Mouse (Mus musculus) c-Kit-positive CD71-negative TER-119-negative erythroid progenitor cells, embryonic 14.5 days (primary cell): ENCODE measurements around the gene Evc.

ENCODE experiments used
- DNase-seq: peaks from one replicate; pipeline ENCODE4 v3.0.0-alpha.2; 2013; ENCODE audit warnings: low read depth

The Evc gene

DNA sequence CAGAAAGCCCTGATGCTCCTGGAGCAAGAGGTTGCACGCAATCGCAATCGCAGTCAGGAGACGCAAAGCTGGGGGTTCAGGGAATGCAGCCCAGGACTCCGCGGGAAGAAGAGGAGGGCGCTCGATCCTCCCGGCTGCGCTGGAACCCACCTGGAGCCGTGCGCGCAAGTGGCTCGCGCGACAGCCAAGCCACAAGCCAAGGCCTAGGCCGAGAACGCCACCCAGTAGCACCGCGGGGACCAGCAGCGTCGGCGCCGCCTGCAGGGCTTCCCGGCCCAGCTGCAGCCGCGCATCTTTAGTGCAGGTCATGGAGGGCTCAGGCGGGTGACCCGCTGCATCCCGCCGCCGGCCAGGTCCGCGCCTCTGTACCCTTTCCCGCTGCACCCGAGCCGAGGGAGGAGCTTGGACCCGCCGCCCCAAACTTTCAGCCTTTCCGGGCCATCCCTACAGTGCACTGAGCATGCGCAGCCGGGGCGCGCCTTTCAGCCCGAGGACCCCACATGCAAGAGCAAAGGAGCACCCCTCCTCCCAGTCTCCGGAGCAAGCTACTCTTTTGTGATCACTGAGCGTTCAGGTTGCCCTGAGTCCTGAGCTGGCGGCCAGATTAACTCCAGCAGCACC lies at the start of gene Evc:
TSS of gene Evc (minus strand) at position 410 of the 621 bp plus-strand sequence.
- DNase-seq: peak; percentile 28

DNA sequence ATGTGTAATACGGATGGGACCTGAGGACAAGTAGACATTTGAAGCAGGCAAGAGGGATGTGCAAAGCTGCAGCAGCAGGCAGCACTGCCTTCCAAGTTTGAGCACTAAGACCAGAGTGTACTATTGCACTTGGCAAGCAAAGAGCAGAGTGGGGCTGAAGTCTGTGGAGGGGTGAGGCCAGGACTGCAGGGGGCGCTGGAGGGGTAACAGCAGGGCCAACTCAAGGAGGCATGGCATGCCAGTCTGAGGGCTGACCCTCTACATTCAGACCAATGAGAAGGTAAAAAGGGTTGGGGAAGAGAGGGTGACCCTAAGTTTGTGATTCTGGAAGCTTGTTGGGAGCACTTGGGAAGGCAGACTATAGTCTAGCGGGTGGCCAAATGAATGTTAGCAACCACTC lies 46.9 kb upstream of the Evc start:
- DNase-seq: no peak

DNA sequence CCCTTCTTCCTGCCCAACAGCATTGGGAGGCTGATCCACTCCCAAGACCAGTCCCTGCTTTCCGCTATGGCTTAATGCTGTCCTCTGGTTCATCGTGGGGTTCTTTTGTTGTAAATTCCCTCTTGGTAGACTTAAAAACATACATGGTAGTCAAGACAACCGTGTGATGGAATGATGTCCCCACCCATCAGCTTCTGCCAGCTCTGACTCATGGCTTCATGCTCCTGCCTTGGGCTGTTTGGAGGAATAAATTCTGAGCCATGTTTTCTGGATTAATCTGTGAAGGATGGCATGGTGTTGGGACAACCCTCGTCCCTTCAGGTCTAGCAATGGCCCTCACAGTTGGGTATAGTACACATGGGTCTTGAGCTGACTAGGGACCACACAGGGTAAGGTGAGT lies 43.9 kb upstream of the Evc start:
- no peak for DNase-seq

DNA sequence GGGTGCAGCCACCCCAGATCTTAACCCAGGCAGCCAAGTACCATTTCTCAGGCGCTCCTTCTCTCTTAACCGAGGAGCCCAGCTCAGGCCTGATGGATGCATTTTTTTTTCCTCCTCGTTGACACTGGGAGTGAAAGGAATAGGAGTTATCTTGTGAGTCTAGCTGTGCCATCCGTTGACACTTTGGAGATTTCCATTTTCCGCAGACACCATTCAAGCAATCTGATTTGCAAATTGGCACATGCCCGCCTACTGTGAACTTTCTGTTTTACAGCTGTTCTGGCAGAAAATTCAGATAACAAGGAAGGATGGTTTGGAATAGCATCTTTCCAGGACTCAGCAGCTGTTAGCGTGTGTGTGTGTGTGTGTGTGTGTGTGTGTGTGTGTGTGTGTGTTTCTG lies 40.7 kb upstream of the Evc start:
- no peak for DNase-seq

DNA sequence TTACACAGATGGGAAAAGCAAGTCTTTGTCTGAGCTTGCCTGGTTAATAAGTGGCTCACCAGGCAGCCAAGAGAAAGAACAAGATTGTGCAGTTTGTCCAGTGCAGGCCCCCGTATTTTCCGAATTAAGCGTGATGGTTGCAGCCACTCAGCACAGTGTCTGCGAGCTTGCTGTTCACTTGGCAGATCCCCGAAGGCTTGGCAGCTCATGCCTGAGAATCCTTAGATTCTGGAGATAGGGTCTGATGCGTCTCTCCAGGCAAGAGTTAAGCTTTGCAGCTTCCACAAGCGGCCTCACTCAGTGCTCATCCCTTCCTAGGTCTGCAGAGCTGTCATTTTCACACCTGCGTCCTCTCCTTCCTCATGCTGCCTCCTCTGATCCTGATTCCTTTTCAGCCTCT lies 32.1 kb upstream of the Evc start:
- no peak for DNase-seq

DNA sequence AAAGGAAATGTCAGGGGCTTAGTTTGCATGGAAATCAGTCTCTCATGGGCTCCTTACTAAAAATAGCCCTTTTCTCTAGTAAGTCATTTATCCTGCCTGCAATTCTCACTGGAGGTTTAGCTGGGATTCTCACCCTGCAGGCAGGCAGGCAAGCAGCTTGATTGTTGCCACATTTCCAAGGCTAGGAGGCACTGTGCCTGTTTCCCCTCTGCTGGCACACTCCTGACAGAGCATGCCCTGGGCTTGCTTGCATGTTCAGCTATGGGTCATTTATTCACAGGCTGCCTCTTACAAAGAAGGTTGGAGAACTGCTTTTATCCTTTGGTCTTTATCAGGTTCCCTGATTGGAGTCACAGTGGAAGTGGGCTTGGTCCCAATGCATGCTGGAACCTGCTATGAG lies 29.1 kb upstream of the Evc start:
- DNase-seq: no peak

DNA sequence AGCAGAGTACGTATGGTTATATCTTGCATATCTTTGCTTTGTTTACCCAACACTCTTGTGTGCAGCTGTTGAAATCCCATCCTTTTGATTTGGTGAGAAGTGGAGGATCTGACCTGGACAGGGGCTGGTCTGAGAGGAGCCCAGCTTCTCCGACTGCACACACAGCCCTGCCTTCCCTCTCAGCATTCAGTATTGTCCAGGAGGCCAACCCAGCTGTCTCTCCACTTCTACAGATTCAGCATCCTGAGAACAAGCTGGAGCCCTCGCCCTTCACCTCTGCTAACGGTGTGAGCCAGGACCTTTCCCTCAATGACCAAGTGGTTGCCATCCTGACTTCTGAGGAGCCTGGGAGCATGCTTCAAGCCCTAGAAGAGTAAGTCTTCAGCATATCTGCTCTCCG lies 26.6 kb upstream of the Evc start:
- no peak for DNase-seq

DNA sequence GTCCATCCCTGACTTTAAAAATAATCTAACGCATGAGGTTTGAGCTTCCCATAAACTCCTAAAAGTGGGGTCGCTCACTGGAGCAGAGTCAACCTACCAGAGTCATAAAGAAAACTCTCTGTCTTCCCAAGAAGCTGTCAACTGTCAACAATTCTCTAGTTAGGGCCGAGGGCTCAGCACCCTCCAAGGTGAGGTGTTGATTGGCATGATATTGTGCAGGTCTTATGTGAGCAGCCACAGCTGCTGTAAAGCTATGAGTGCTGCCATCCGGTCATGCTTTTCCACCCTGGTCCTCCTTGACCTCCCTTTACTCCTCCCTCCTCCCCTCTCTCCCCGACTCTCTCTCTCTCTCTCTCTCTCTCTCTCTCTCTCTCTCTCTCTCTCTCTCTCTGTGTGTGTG lies 25.9 kb upstream of the Evc start:
- DNase-seq: no peak

DNA sequence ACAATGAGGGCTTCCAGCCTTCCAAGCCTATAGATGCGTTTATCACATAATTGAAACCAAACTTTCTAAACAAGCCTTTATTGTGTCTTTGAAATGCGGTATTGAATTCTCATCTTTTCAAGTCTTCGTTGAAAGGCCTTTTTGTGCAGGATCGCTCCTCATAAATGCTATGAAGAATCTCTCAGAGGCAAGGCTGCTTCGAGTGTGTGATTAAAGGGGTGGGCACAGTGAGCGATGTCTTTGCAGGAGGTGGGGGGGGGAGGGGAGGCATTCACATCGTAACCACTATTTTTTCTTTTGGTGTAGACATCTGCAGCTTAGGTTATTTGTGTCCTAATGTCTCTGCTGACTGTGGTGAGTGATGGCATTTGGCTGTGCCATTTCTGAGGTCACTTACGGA lies 19.3 kb upstream of the Evc start:
- no peak for DNase-seq

DNA sequence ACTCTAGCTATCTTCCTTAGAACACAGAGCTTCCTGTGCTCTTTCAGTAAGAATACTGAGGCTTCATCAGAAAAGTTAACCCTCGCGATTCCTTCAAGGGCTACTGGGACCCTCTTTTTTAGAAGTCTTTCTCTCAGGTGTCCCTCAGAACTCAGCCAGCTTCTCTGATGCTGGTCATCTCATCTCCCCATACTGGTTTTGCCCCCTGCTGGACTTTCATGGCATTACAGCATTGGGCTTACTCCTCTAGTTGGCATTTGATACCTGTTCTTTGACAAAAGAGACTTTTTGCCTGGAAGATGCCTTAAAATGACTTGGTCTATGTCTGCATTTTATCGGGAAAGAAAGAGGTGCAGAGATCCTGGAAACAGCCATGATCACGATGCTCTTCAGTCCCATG lies 17.7 kb upstream of the Evc start:
- peak; percentile 35 for DNase-seq

DNA sequence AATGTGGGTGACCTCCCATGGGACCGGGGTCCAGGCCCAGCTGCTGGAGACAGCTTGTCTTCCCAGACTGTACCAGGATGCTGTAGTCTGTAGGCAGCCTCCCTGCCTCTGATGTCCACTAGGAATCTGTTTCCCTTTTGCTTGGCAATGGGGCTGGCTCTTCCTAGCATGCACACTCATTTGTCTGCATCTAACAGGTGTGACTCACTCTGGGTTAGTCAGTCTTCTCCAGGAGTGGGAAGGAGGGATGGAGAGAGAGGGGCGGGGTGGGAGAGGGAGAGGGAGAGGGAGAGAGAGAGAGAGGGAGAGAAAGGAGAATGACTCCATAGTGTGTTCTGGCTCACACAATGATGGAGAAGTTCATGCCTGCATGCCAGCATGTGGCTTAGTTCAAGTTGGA lies 15.1 kb upstream of the Evc start:
- DNase-seq: no peak

DNA sequence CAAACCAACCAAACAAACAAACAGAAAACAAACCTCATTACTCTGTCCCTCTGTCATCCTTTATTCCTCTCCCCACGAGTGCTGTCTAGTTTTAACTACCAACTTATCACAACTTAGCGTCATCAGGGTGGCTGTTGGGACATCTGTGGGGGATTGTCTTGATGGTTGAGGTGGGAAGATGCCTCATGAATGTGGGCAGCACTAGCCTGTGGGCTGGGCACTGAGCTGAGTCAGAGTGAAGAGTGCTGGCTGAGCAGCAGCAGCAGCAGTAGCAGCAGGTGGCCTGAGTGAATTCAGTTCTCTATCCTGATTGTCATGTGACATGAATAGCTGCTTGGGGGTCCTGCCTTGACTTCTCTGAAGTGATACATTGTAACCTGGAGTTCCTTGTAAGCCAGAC lies 7.3 kb upstream of the Evc start:
- no peak for DNase-seq

DNA sequence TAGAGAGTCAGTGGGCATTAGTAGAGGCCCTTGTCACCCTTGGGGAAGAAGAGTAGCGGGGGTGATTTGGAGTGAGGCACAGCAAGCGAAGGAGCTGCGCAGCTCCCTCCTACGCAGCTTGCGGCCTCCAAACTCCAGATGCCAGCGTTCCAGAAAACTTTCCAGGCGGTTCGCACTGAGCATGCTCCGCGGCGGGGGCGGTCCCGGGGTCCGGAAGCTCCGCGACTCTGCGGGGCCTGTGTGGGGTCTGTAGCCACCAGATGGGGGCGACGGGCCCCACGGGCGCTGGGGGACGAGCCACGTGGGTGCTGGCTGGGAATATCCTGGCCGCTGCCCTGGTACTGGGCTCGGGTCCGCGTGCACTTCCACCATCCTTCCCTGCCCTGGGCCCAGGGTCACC lies 1.6 kb upstream of the Evc start, which contains the start of gene Evc2:
TSS of gene Evc2 (plus strand) at position 212 of the 400 bp plus-strand sequence.
- DNase-seq: no peak

DNA sequence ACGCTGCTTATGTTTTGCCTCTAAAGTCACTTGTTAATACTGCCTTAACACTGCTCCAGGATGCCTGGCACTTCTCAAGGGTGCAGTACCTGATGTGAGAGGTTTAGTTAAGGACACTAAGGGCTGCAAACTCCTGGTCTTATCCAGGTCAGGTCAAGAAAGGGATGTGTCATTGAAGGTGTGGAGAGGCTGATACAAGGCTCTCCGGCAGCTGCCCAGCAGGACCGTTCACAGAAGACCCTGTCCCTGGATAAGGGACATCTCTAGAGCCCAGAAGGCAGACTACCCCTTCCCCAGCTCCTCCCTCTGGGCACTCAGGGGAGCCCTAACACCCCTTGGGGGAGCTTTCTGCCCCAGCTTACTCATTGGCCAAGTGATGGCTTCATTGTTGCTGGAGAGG lies 1.0 kb upstream of the Evc start:
- no peak for DNase-seq

DNA sequence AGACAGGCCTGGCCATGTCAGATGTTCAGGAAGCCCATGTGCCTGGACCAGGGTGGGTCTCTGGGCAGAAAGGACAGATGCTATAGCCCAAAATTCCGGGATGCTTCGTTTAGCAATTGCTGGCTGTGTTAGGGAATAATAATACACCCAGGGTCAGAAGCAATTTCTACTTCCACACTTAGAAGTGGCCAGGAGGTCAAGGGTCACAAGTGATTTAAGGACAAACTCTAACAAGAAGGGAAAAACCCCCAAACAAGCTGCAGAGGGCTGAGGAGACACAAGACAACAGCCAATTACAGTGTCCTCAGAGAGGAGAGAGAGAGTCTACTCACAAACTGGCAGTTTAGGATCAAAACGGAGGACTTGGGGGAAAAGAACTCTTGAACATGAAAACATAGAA lies 1.6 kb downstream of the Evc start:
- DNase-seq: no peak

DNA sequence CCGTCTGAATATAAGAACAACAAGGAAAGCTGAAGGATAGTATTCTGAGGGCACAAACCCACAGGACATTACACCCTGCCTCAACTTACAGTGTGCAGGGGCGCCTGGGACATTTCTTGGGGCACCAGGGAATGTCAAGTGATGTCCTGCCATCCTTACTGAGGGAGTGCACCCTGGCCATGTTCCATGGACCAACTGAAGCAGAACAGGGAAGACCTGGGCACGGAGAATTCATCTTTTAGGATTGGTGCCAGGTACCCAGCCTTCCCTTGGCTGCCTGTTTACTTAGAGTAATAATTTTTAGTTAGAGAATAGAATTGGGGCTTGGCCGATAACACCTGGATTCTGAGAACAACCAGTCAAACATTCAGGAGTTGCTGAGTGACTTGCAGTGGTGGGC lies 4.6 kb downstream of the Evc start:
- no peak for DNase-seq

DNA sequence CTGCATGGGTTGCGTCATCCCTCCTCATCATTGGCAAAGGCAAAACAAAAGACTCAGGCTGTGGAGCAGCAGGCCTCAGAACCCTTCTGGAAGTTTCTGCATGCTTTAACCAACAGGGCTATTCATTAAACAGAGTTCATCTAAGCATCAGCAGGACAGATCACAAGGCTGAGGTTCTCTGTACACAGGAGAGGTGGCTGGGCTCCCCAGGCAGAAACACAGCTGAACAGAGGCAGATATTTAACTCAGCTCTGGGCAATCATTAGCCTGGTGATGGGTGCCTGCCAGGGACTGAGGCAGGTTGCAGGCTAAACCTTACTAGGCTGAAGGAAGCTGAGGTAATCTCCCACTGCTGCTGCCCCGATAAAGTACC lies 5.6 kb downstream of the Evc start:
- DNase-seq: no peak

DNA sequence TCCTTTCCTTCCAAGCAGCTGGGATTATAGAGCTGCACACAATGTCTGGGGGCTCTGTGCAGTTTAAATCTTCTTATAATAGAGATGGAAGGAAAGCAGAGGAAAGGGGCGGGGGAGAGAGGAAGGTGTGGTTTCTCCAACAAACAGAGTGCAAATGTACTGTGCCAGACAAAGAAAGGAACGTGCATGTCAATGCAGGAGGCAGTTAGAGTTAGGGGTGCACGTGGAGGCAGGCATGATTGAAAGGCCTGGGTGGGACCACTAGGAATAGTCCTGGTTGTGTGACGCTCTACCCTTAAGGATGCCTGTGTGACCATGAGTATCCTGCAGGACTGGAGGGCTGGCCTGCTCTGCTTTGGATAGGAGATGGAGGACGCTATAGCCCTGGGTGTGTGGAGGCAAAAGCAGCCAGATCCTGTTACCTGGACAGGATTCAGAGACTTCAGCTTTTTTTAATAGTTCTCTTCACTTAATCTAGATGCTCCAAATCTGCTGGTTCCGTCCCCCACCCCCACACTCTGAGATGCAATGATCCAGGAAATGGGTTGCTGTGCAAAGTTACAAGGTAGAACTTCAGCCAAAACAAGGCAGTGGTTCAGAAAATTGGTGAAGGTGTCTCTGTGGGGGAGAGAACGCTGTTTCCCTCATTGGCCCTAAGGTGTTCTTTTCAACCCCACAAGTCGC lies 6.1 kb downstream of the Evc start:
- DNase-seq: no peak

DNA sequence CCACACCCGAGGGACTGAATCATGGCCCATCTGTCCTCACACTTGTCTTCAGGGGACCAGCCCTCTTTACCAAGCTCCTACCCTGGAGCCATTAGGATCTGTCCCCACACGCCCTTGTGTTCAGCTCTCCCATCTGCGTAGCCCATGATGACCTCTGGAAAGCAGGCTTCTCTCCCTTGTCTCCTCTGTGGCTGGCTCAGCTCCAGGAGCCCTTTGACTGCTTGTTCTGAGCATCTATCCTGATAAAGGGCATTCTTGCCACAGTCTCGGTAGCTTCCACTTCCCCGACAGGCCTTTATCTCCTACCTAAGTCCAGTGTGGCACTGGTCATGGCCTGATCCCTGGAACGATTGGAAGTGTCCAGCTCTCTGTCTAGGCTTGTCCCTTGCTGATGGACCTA lies 10.0 kb downstream of the Evc start:
- DNase-seq: no peak

DNA sequence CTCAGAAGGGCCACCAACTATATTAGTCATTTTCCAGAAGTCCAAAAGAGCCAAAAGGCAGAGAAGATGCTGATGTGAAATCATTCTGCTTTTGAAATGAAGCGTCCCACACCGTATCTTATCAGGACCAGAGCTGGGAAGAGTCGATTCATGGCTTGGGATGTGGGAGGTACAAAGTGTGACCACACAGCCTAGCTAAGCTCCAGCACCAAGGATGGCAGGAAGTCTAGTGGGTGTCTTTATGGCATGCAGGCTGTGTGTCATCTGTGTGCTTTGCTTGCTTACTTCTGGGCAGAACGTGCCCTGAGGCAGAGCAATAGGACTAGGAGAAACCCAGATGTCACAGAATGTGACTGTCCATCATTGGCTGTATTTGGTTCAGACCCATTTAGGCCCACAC lies 15.9 kb downstream of the Evc start:
- DNase-seq: no peak

DNA sequence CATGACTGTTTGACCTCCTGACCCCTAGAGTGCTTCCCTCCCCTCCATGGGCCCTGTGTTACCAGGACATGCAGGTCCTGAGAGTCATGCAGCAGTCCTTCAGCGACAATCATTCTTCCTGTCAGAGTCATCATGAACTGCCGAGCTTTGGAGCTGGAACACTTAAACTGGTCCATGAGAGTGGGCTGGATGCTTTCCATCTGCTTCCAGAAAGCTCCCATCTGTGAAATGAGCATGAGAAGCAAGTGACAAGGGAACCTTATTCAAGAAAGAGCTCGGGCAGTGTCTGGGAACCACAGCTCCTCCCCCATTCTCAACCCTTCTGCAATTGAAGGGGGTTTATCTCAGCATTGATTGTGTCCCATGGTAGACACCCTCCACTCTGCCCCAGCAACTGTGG lies 16.5 kb downstream of the Evc start:
- DNase-seq: no peak

DNA sequence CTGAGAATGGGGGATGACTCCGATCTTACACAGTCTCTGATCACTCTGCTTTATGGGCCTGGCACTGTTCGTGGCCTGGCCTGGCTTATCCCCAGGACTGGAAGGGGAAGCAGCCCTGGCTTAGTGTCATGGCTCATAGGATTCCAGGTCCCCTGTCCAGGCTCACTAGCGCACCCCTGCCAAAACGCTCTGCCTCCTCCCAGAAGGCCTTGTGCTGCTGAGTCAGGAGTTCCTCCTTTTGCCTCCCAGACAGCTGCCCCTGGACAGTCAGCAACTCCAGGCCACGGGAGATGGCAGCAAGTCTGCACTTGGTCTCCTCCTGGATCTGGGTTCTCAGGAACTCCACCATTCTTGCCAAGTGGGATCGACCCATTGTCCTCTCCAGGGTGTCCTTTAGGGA lies 18.0 kb downstream of the Evc start:
- DNase-seq: no peak

DNA sequence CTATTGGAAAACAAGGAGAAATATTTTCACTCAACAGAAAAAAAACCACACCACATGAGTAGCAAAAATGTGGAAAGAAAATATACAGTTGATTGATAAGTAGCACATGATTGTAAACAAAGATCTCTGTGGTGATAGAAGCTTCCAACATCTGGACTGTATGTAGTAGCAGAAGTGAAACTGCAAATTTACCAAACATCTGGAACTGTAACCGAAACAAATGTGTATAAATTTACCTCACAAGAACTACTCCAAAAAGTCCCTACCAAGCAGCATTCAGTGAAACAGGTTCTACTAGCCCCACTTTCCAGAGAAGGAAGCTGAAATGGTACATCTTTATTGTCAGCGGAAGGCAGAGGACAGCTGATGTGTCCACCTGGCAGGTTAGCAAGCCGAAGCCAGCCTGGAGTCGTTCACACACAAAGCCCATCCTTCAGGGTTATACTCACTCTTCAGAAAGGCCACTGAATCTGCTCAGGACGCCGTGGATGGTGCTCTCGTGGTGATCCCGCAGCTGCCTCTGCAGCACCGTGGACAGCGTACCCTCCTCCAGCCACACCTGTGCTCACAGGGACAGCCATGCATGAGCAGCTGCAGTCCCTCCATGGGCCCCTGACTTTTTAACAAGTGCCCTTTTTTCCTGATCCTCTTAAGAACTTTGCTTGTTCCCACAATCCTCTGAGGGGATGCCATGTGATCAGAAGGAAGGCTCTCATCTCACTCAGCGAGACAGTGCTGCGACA lies 23.5 kb downstream of the Evc start:
- no peak for DNase-seq

DNA sequence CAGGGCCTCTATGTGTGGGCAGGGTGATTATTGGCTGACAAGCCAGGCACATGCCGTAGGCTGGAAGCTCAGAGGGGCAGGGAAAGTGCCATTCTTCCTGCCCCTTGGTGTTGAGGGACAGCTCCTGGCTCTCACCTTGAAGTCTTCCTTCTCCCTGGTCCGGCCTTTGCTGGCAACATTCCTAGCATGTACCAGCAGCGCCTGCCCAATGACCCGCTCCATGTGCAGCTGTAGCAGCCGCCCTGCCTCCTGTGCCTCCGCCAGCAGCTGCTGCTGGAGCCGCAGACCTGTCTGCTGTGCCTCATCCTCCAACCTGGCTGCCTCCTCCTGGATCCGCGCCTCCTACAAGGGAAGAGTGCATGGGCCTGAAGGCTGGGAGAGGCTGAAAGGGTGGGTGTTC lies 26.7 kb downstream of the Evc start:
- DNase-seq: no peak
